Mouse (Mus musculus) NIH3T3 (cell line): ENCODE measurements around the gene Pomc.
"Not testable (repeated sequence)": the region's sequence is repeated elsewhere in the genome, so short reads cannot be mapped to it uniquely, and the experiment has no call there.

Experiments
- DNase-seq: peaks from one replicate; pipeline ENCODE4 v3.0.0-alpha.2; 2012; ENCODE audit warnings: low read depth

Pomc gene

GRCm38 (mm10) chr12:3954651-3955050 lies at the start of gene Pomc:
Pomc (plus strand) TSS chr12:3954951.
- no peak for DNase-seq

DNA sequence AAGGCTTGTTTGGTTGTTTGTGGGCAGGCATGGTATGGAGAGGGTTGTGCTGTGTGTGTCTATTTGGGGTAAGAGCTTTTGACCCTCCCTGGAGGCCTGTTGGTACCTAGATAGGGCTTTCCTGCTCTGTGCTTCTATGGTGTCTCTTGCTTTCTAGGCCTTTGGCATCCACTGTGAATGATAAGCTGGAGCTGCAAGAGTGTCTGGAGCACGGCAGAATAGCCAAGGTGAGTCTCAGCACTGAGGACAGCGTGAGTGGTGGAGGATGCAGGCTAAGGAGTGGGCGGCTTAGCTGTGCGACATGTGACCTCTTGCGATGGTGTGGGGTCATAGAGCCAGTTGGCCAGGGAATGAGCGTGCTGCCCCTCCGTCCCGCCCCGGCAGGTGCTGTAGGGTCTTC lies 49.3 kb upstream of the Pomc start:
- no peak for DNase-seq

GRCm38 (mm10) chr12:3906308-3906707 lies 48.4 kb upstream of the Pomc start:
- DNase-seq = peak; percentile 25

- DNase-seq = no peak
Measured at GRCm38 (mm10) chr12:3907008-3907407, 47.7 kb upstream of the Pomc start.

- no peak for DNase-seq
Measured at GRCm38 (mm10) chr12:3907418-3907817, 47.3 kb upstream of the Pomc start.

DNA sequence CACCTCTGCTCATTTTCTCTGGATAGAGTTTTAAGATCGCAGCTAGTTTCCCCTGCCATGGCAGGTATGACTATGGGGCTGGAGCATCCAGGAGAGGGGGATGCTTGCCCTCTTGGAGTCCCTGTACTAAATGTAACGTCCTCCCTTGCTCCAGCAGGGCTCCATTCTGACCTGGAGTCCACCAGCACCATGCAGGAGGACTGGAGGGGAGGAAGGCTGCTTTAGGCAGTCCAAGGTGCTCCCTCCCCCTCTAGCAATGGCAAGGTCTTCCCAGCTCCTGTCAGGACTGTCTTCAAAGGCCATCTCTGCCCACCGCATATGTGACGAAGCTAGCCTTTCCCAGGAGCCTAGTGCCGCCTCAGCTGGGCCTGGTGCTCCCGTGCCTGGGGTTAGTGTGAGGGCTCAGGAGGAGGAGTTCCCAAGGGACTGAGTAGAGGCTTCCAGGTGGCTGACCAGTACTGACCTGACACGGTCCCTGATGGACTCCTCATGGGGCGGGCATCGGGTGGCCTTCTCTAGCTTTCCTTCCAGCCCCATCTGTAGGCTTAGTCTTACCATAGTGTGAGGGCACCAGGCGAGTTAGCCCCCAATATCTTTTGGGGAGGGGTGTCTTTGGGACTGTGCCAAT lies 44.2 kb upstream of the Pomc start:
- no peak for DNase-seq

- DNase-seq = no peak
Measured at GRCm38 (mm10) chr12:3911831-3912348, 42.9 kb upstream of the Pomc start.

GRCm38 (mm10) chr12:3915852-3916251 lies 38.9 kb upstream of the Pomc start:
- no peak for DNase-seq

- no peak for DNase-seq
Measured at GRCm38 (mm10) chr12:3917668-3918341, 36.9 kb upstream of the Pomc start.

- DNase-seq = no peak
Measured at GRCm38 (mm10) chr12:3918577-3918976, 36.2 kb upstream of the Pomc start.

DNA sequence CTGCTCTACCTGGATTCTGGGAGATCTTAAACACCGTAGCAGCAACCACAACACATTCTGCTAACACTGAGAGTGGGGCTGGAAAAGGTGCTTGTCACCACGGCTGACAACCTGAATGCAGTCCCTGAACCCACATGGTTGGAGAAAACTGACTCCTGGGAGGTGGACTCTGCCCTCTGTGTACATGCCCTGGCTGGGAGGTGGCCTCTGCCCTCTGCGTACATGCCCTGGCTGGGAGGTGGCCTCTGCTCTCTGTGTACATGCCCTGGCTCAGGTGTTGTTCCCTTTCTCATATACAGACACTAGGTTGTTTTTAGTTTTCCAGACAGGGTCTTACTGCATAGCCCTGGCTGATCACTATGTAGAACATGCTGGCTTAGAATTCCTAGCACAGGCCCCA lies 35.3 kb upstream of the Pomc start:
- no peak for DNase-seq

- peak; percentile 77 for DNase-seq
Measured at GRCm38 (mm10) chr12:3926127-3926526, 28.6 kb upstream of the Pomc start.

DNA sequence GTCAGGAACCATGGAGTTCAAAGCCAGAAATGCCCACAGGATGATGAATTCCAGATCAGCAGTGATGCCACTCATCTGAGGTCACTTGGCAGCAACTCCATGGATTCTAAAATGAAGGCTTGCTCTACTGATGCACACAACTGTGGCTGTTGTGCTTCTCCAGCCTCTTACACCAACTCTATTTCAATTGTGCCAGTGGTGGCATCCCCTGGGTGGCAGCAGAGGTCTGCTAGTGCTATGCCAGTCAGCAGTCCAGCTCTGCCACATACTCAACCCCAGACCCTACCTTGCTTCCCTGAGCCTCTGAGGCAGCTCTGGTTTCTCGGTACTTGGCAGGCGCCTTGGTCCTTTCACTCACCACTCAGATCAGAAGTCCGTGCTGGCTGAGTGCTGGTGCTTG lies 25.9 kb upstream of the Pomc start:
- peak; percentile 61 for DNase-seq

DNA sequence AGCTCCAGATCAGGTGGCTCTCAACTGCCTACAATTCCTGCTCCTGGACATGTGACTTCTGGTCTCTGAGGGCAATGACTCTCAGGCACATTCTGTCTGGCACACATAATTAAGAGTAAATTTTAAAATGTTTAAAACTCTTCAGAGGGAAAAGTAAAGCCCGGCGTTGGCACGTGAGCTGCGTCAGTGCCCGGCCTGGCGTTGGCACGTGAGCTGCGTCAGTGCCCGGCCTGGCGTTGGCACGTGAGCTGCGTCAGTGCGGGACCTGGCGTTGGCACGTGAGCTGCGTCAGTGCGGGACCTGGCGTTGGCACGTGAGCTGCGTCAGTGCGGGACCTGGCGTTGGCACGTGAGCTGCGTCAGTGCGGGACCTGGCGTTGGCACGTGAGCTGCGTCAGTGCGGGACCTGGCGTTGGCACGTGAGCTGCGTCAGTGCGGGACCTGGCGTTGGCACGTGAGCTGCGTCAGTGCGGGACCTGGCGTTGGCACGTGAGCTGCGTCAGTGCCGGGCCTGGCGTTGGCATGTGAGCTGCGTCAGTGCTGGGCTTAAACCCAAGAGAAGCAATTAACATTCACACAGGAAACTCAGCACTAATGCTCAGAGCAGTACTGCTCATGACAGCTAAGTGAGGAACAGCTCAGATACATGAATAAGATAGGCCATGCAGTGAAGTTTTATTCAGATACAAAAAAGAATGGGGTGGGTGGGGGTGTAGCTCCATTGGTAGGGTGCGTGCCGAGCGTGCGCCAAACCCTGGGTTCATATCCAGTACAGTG lies 24.5 kb upstream of the Pomc start:
- DNase-seq = not testable (repeated sequence)

DNA sequence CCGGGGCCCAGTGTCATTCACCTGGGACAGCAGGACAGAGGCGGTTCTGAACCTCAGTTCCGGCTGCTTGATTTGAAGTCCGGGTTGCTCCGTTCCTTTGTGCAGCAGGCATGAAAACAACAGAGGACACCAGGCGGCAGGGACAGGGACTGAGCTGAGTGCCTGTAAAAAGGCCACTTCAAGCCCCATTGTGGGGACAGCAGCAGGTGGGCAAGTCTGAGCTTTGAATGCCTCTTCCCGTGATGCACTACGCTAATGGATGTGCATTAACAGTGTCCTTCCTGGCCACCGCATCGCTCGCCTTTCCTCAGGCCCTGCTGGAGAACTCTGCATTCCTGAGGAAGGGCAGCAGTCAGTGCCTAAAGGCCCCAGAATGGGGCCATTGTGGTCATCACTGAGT lies 12.7 kb upstream of the Pomc start:
- no peak for DNase-seq

- DNase-seq = no peak
Measured at GRCm38 (mm10) chr12:3944454-3945073, 10.2 kb upstream of the Pomc start.

DNA sequence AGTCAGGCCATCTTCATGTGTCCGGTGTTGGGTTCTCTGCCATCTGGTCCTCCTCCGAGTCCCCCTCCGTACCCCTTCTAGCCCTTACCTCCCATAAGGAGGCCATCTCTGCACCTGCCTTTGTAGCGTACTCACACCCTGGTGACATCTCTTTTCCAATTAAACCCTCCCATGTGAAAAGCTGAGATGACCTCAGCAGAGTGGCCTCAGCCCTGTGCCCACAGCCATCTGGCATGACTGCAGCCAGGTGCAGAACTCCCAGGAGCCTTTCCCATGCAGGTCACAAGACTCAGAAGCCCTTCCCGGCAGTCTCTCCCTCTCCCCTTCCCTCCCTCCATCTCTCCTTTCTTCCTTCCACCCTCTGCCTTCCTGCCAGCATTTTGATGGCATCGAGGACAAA lies 7.2 kb upstream of the Pomc start:
- no peak for DNase-seq

- DNase-seq = peak; percentile 69
Measured at GRCm38 (mm10) chr12:3955371-3955770, 620 bp downstream of the Pomc start.

DNA sequence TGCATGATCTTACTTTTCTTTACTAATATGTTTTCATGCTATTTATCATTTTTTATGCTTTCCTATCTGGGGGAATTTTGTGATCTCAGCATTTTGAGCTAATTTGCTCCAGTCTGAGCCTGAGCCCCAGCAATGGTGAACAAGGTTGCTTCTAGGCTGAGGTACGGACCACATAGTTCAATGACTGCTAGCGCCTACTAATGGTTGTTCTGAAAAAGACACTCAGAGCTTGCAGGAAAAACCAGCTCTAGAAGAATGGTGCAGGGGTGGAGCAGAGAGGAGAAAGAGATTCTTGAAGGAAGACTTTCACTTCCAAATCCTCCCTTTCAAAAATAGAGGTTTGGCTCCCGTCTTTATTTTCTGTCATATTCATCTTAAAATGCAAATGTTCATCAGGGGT lies 1.6 kb downstream of the Pomc start:
- peak; percentile 14 for DNase-seq

DNA sequence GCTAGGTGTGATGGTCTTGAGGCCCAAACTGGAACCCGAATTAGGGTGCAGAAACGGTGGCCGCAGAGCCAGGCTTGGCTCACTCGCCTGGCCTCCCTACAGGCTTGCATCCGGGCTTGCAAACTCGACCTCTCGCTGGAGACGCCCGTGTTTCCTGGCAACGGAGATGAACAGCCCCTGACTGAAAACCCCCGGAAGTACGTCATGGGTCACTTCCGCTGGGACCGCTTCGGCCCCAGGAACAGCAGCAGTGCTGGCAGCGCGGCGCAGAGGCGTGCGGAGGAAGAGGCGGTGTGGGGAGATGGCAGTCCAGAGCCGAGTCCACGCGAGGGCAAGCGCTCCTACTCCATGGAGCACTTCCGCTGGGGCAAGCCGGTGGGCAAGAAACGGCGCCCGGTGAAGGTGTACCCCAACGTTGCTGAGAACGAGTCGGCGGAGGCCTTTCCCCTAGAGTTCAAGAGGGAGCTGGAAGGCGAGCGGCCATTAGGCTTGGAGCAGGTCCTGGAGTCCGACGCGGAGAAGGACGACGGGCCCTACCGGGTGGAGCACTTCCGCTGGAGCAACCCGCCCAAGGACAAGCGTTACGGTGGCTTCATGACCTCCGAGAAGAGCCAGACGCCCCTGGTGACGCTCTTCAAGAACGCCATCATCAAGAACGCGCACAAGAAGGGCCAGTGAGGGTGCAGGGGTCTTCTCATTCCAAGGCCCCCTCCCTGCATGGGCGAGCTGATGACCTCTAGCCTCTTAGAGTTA lies 5.2 kb downstream of the Pomc start:
- no peak for DNase-seq

- DNase-seq = no peak
Measured at GRCm38 (mm10) chr12:3960553-3960952, 5.8 kb downstream of the Pomc start.

GRCm38 (mm10) chr12:3967196-3967595 lies 12.4 kb downstream of the Pomc start:
- DNase-seq = no peak
